Mouse (Mus musculus) embryonic facial prominence, embryonic 13.5 days (tissue): ENCODE data around the gene Scd2. TPM values are rescaled to one million over a fixed set of nuclear protein-coding genes. Genes with fewer than 3 reads are reported as not detected.
A peak's percentile ranks its signal among the peaks of the same experiment; 100 is the strongest.

Experiments used
- ATAC-seq: fragments of 200-750 bp; cut with Nextera tagmentation; 2 replicates; pipeline ENCODE4 v1.8.0; 2017; ENCODE audit warnings: low read depth; ENCODE audit not compliant: insufficient number of reproducible peaks, insufficient read depth, low FRiP score, low TSS enrichment
- H3K27ac ChIP-seq: fragments of 300-500 bp; sonication (generic); 2 replicates; pipeline ENCODE4 v1.5.1; 2015; ENCODE audit warnings: moderate library complexity, mild to moderate bottlenecking, inconsistent platforms
- H3K27me3 ChIP-seq: fragments of 300-500 bp; sonication (generic); 2 replicates; pipeline ENCODE4 v1.6.1; 2015; ENCODE audit warnings: mild to moderate bottlenecking, inconsistent platforms
- H3K36me3 ChIP-seq: fragments of 300-500 bp; sonication (generic); 2 replicates; pipeline ENCODE4 v1.6.1; 2015; ENCODE audit warnings: mild to moderate bottlenecking, inconsistent platforms
- H3K4me1 ChIP-seq: fragments of 300-500 bp; sonication (generic); 2 replicates; pipeline ENCODE4 v1.6.1; 2015; ENCODE audit warnings: inconsistent platforms
- H3K4me2 ChIP-seq: fragments of 300-500 bp; sonication (generic); 2 replicates; pipeline ENCODE4 v1.6.1; 2015; ENCODE audit warnings: moderate library complexity, mild to moderate bottlenecking, inconsistent platforms
- H3K4me3 ChIP-seq: fragments of 300-500 bp; sonication (generic); 2 replicates; pipeline ENCODE4 v1.5.1; 2015; ENCODE audit warnings: mild to moderate bottlenecking, inconsistent platforms
- H3K9ac ChIP-seq: fragments of 300-500 bp; sonication (generic); 2 replicates; pipeline ENCODE4 v1.6.1; 2015; ENCODE audit warnings: mild to moderate bottlenecking, inconsistent platforms
- H3K9me3 ChIP-seq: fragments of 300-500 bp; sonication (generic); 2 replicates; pipeline ENCODE4 v1.6.1; 2016; ENCODE audit warnings: inconsistent platforms
- WGBS: fragments of 180-500 bp; shearing (Covaris S2); methylation state at CpG from one replicate; pipeline ENCODE4 v1.1.7; 2015; ENCODE audit warnings: mixed read lengths; 5-methylcytosine and 5-hydroxymethylcytosine counted together
- polyA plus RNA-seq: library from polyadenylated mRNA; unstranded; fragments of >200 nt; fragmentation: Nextera tagmentation; extraction: Ambion mirVana; gene quantifications from 2 replicates; pipeline ENCODE4 v1.2.1, GENCODE M21; 2015

Scd2 gene
- polyA plus RNA-seq, 1 experiment from 2014 or later: 211 TPM

GRCm38 (mm10) chr19:44299902-44300301 is 6.4 kb downstream of the Scd2 start:
- ATAC-seq: no peak
- Histone ChIP-seq H3K36me3 (peaks cover 97% of the 10 kb centered on the region), H3K4me3 (no peak overlapping the region; the same call in 1 of the 2 replicates), H3K27me3 (no peaks in the 10 kb centered on the region), H3K9ac (0 out of 2 replicates have a peak overlapping the region, but pooled peaks have one; percentile 16), H3K4me2 (peak overlapping the region; percentile 100), H3K27ac (no peak overlapping the region), H3K9me3 (no peaks in the 10 kb centered on the region), H3K4me1 (peaks cover 83% of the 10 kb centered on the region)
- 73% methylated on average over 6 of the region's 6 CpGs for WGBS

- H3K4me2 ChIP-seq: peak overlapping the region; percentile 100
- H3K27ac ChIP-seq: 0 out of 2 replicates have a peak overlapping the region, but pooled peaks have one; percentile 9
- no peaks in the 10 kb centered on the region for H3K9me3 ChIP-seq
- H3K4me1 ChIP-seq: peaks cover 87% of the 10 kb centered on the region
- H3K9ac ChIP-seq: 0 out of 2 replicates have a peak overlapping the region, but pooled peaks have one; percentile 16
- peaks cover 97% of the 10 kb centered on the region for H3K36me3 ChIP-seq
- no peak for ATAC-seq
- H3K4me3 ChIP-seq: no peak overlapping the region; the same call in 1 of the 2 replicates
- 73% methylated on average over 7 of the region's 7 CpGs for WGBS
- H3K27me3 ChIP-seq: no peaks in the 10 kb centered on the region
Observed at GRCm38 (mm10) chr19:44300520-44300919, 7.0 kb downstream of the Scd2 start.

- no peak for ATAC-seq
- no peaks in the 10 kb centered on the region for H3K27me3 ChIP-seq
- peak overlapping the region; percentile 29; the same call in 1 of the 2 replicates for H3K27ac ChIP-seq
- peaks cover 86% of the 10 kb centered on the region for H3K4me1 ChIP-seq
- no peak overlapping the region for H3K4me3 ChIP-seq
- 61% methylated on average over 16 of the region's 16 CpGs for WGBS
- H3K4me2 ChIP-seq: peak overlapping the region; percentile 100; the same call in 1 of the 2 replicates
- H3K36me3 ChIP-seq: peaks cover 97% of the 10 kb centered on the region
- H3K9me3 ChIP-seq: no peaks in the 10 kb centered on the region
- no peak overlapping the region for H3K9ac ChIP-seq
Observed at GRCm38 (mm10) chr19:44301176-44301575, 7.7 kb downstream of the Scd2 start.

- H3K36me3 ChIP-seq: peaks cover 96% of the 10 kb centered on the region
- H3K4me3 ChIP-seq: no peak overlapping the region
- ATAC-seq: no peak
- H3K4me1 ChIP-seq: peaks cover 80% of the 10 kb centered on the region
- H3K9ac ChIP-seq: no peak overlapping the region
- WGBS: 77% methylated on average over 9 of the region's 9 CpGs
- no peaks in the 10 kb centered on the region for H3K27me3 ChIP-seq
- no peak overlapping the region; the same call in 1 of the 2 replicates for H3K4me2 ChIP-seq
- H3K9me3 ChIP-seq: no peaks in the 10 kb centered on the region
- H3K27ac ChIP-seq: no peak overlapping the region
Observed at GRCm38 (mm10) chr19:44301671-44302305, 8.3 kb downstream of the Scd2 start.

- 88% methylated on average over 11 of the region's 11 CpGs for WGBS
- Histone ChIP-seq H3K4me3 (no peak overlapping the region), H3K9me3 (no peaks in the 10 kb centered on the region), H3K4me2 (no peak overlapping the region), H3K36me3 (peaks cover 96% of the 10 kb centered on the region), H3K4me1 (peaks cover 69% of the 10 kb centered on the region), H3K9ac (no peak overlapping the region), H3K27ac (no peak overlapping the region), H3K27me3 (no peaks in the 10 kb centered on the region)
- ATAC-seq: no peak
Observed at GRCm38 (mm10) chr19:44302901-44303300, 9.4 kb downstream of the Scd2 start.

- peaks cover 63% of the 10 kb centered on the region for H3K4me1 ChIP-seq
Observed at GRCm38 (mm10) chr19:44303502-44303901, 10.0 kb downstream of the Scd2 start.

GRCm38 (mm10) chr19:44304419-44304818 is 10.9 kb downstream of the Scd2 start:
- no peak overlapping the region for H3K4me2 ChIP-seq
- no peaks in the 10 kb centered on the region for H3K27me3 ChIP-seq
- no peak overlapping the region for H3K27ac ChIP-seq
- no peak overlapping the region for H3K4me3 ChIP-seq
- peaks cover 87% of the 10 kb centered on the region for H3K36me3 ChIP-seq
- ATAC-seq: no peak
- WGBS: 82% methylated on average over 10 of the region's 10 CpGs
- H3K9me3 ChIP-seq: no peaks in the 10 kb centered on the region
- H3K4me1 ChIP-seq: peaks cover 53% of the 10 kb centered on the region
- H3K9ac ChIP-seq: no peak overlapping the region

More at GRCm38 (mm10) chr19:44303502-44303901, 10.0 kb downstream of the Scd2 start:
- peaks cover 92% of the 10 kb centered on the region for H3K36me3 ChIP-seq
- no peak overlapping the region for H3K4me2 ChIP-seq
- H3K9ac ChIP-seq: no peak overlapping the region
- no peak for ATAC-seq
- no peaks in the 10 kb centered on the region for H3K27me3 ChIP-seq
- no peaks in the 10 kb centered on the region for H3K9me3 ChIP-seq
- no peak overlapping the region for H3K4me3 ChIP-seq
- H3K27ac ChIP-seq: no peak overlapping the region
- 76% methylated on average over 8 of the region's 8 CpGs for WGBS

GRCm38 (mm10) chr19:44304851-44305510 is 11.5 kb downstream of the Scd2 start:
- ATAC-seq: no peak
- H3K27ac ChIP-seq: peak overlapping the region; percentile 22; the same call in 1 of the 2 replicates
- no peak overlapping the region for H3K9ac ChIP-seq
- no peaks in the 10 kb centered on the region for H3K9me3 ChIP-seq
- no peak overlapping the region for H3K4me3 ChIP-seq
- H3K4me1 ChIP-seq: peaks cover 48% of the 10 kb centered on the region
- H3K4me2 ChIP-seq: no peak overlapping the region
- WGBS: 86% methylated on average over 16 of the region's 16 CpGs
- H3K36me3 ChIP-seq: peaks cover 83% of the 10 kb centered on the region
- no peaks in the 10 kb centered on the region for H3K27me3 ChIP-seq

GRCm38 (mm10) chr19:44305701-44306100 is 12.2 kb downstream of the Scd2 start:
- no peak overlapping the region for H3K4me3 ChIP-seq
- peaks cover 41% of the 10 kb centered on the region for H3K4me1 ChIP-seq
- H3K9ac ChIP-seq: no peak overlapping the region
- H3K4me2 ChIP-seq: no peak overlapping the region
- H3K27ac ChIP-seq: no peak overlapping the region
- 90% methylated on average over 15 of the region's 15 CpGs for WGBS
- H3K9me3 ChIP-seq: no peaks in the 10 kb centered on the region
- no peaks in the 10 kb centered on the region for H3K27me3 ChIP-seq
- H3K36me3 ChIP-seq: peaks cover 76% of the 10 kb centered on the region
- no peak for ATAC-seq

- H3K27ac ChIP-seq: no peak overlapping the region
- no peaks in the 10 kb centered on the region for H3K9me3 ChIP-seq
- H3K9ac ChIP-seq: no peak overlapping the region
- no peak overlapping the region for H3K4me2 ChIP-seq
- H3K27me3 ChIP-seq: no peaks in the 10 kb centered on the region
- WGBS: 80% methylated on average over 7 of the region's 7 CpGs
- H3K4me3 ChIP-seq: no peak overlapping the region
- H3K4me1 ChIP-seq: peaks cover 40% of the 10 kb centered on the region
- H3K36me3 ChIP-seq: peaks cover 71% of the 10 kb centered on the region
- ATAC-seq: no peak
Observed at GRCm38 (mm10) chr19:44306171-44306570, 12.7 kb downstream of the Scd2 start.

- 83% methylated on average over 9 of the region's 9 CpGs for WGBS
- no peaks in the 10 kb centered on the region for H3K27me3 ChIP-seq
- H3K4me3 ChIP-seq: no peak overlapping the region
- no peak overlapping the region for H3K9ac ChIP-seq
- H3K36me3 ChIP-seq: peaks cover 61% of the 10 kb centered on the region
- peaks cover 35% of the 10 kb centered on the region for H3K4me1 ChIP-seq
- ATAC-seq: no peak
- H3K27ac ChIP-seq: peak overlapping the region; percentile 16; the same call in 1 of the 2 replicates
- H3K4me2 ChIP-seq: no peak overlapping the region
- no peaks in the 10 kb centered on the region for H3K9me3 ChIP-seq
Observed at GRCm38 (mm10) chr19:44307101-44307914, 13.8 kb downstream of the Scd2 start.
